Mouse (Mus musculus) embryo, embryonic 9.5 days (tissue): Measurements from ENCODE around the gene Rcor1.

Experiments used
- DNase-seq: peaks from one replicate; pipeline ENCODE4 v3.0.0-alpha.2; 2017; ENCODE audit errors: extremely low spot score

Gene Rcor1

DNA sequence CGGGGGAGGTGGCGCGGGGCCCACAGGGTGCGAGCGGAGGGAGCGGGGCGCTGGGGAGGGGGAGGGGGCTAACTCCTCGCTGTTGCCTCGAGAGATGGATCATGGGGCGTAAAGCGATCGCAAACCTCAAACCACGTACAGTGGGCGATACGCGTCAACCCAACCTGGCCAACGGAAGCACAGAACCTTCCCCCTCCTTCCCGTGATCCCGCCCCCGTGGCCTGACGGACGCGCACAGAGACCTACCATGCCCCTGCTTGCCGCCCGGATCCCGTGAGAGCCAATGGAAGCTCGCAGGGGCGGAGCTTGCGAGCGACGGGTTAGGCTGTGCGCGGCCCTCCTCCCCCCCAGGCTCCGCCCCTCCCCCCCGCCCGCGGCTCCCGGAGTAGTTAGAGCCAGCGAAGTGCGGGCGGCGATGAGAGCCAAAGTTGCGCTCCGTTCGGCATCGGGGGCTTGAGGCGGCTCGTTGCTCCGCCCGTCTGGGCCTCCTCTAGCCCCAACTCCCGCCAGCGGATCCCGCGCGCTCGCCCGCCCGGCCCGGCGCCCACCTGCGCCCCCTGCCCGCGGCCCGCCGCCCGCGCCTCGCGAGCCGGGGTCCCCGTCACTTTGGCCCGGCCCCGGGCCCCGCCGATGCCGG is at the start of gene Rcor1:
Rcor1 (plus strand) TSS at position 376 of the 637 bp plus-strand sequence.
- peak; percentile 99 for DNase-seq

GRCm38 (mm10) chr12:110989409-110989808 is 49.7 kb upstream of the Rcor1 start:
- no peak for DNase-seq

- no peak for DNase-seq
These were observed 48.7 kb upstream of the Rcor1 start for GRCm38 (mm10) chr12:110990500-110990899.

DNA sequence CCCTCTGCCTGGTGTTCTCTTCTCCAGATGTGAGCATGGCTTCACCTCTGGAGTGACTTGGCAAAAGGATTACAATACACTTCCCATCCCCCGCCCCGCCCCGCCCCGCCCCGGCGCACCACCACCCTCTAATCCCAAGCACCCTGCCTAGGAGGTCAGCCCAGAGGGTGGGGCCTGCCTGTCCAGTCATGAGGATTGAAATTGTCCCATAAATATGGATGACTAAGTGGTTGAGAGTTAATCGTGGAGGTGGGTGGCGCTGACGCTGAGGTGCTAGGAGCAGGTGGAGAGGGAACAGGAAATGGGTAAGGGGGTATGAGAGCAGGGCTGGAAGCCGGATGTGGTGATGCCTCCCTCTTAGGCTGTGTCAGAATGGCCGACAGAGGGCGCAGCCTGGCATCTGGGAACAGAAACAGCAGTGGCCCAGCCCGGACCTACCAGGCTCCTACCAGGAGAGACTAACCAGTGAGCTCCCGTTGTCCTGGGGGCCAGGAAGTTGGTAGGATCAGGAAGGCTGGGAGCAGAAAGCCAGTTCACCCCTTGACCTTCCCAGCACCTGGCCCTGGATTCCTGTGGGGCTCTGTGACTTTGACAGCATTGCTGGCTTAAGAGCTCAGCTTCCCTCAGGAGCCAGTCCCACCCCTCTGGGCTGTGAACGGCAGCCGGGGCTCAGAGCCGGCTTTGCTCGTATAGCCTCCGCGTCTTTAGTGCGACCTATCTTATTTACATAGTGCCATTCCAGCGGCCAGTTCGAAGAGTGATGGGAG is 47.6 kb upstream of the Rcor1 start:
- peak; percentile 88 for DNase-seq

DNA sequence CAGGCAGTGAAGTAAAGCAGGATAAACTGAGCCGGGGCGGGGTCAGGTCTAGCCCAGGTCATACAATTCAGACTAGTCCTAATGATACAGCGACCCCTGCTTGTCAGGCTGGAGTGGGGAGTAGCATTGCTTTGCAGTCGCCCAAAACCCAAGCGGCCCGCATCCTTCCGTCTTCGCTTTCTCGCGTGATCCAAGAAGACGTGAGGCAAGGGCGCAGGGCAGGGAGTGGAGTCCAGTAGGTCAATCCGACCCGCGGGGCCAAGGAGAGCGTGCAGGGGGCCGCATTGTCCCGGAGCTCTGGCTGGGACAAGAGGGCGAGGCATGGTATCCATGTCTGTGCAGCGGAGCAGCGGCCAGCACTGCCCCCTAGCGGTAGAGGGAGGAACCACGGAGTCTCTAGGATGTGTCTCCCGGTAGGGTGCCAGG is 47.0 kb upstream of the Rcor1 start:
- DNase-seq = peak; percentile 96

GRCm38 (mm10) chr12:110992771-110993170 is 46.4 kb upstream of the Rcor1 start:
- no peak for DNase-seq

DNA sequence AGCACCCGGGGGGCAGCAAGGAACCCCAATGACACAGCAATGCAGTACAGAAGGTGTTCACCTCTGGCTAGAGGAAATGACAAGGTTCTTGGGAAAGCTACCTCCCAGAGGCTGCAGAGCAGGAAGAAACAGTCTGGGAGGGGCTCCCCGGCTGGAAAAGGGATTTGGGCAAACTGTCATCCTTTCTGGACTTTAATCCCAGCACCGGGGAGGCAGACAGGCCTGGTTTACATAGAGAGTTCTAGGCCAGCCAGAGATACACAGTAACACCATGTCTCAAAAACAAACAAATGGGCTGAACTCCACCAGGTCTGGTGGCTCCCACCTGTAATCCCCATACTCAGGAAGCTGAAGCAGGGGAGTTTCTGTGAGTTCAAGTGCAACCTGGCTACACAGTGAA is 45.9 kb upstream of the Rcor1 start:
- no peak for DNase-seq

DNA sequence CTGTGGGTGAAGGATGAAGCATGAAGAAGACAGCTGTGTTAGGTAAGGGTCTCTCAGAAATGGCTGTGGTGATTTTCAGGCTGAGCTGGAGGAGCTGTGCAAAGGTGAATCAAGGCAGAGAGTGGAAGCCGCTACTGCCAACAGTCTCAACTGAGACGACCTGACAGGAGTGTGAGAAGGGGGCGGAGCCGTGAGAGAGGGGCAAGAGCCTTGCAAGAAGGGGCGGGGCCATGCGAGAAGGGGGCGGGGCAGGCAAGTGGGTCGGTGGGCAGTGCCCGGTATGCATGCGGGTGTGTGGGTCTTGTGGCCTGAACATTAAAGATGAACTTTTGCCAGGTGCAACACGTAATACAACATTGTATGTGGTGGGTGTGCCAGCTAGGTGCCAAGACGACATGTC is 44.5 kb upstream of the Rcor1 start:
- no peak for DNase-seq

GRCm38 (mm10) chr12:110998092-110998491 is 41.1 kb upstream of the Rcor1 start:
- no peak for DNase-seq

DNA sequence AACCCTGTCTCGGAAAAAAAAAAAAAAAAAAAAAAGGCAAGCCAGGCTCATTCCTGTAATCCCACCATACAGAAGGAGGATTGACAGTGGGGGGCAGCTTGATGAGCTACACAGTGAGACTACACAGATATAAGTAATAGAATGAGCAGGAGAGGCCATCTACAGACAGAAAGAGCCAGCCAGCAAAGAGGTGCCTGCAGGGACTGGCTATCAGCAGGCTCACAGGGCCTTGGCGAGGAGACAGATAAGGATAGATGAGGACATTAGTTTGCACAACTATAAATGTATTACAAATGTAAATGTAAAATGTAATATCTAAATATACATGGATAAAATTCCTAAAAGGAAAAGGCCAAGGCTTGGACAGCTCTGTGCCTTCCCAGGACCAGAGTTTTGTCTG is 39.3 kb upstream of the Rcor1 start:
- DNase-seq = no peak

- no peak for DNase-seq
These were observed 38.2 kb upstream of the Rcor1 start for GRCm38 (mm10) chr12:111000956-111001355.

DNA sequence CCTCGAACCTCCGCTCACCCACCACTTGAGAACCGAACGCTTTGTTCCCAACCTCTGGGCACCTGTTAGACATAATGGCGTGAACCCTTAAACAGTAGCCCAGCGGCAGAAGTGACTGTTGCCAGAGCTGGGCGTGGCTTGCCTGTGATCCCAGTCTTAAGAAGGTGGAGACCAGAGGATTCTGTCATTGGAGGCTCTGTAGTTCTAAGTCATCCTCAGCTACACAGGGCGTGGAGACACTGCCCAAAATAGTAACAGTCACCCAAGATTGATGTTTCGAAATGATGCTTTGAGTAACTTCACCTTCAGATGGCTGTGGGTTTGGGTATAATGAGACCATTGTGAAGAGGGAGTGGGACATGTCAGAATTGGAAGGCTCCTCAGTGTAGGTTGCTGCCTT is 35.0 kb upstream of the Rcor1 start:
- no peak for DNase-seq

DNA sequence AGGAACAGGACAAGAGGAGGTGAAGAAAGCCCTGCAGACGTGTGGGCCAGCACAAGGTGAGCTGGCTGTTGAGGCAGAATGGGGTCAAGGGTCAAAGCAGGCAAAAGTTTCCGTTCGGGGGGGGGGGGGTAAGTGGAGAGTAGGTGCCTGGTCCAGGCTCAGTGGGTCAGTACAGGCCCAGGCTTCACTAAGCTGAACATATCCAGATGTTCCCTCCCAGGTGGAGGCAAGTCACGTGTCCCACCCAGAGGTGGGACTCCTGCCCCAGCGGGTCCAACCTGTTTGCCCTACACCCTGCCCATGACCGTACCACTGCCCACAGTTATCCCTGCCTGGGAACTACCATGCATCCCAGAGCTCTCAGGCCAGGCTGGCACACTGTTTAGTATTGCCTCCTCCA is 33.3 kb upstream of the Rcor1 start:
- DNase-seq = no peak

DNA sequence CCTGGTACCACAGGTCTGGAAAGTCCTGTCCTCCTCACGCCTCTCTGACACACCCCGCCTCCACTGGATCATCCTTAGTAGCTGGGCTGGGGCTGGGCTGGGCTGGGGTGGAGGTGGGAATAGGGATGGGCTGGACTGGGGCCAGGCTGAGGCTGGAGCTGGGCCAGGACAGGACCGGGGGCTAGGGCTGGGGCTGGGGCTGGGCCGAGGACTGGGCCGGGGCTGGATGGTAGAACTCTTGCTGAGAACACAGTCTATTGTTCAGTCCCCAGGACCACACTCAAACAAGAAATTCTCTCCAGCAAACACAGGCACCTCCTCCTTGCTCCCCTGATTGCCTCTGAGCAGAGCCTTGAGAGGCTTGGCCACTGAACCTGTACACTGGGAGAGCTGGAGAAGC is 32.8 kb upstream of the Rcor1 start:
- DNase-seq = no peak

GRCm38 (mm10) chr12:111007134-111008103 is 31.7 kb upstream of the Rcor1 start:
- peak; percentile 41 for DNase-seq

DNA sequence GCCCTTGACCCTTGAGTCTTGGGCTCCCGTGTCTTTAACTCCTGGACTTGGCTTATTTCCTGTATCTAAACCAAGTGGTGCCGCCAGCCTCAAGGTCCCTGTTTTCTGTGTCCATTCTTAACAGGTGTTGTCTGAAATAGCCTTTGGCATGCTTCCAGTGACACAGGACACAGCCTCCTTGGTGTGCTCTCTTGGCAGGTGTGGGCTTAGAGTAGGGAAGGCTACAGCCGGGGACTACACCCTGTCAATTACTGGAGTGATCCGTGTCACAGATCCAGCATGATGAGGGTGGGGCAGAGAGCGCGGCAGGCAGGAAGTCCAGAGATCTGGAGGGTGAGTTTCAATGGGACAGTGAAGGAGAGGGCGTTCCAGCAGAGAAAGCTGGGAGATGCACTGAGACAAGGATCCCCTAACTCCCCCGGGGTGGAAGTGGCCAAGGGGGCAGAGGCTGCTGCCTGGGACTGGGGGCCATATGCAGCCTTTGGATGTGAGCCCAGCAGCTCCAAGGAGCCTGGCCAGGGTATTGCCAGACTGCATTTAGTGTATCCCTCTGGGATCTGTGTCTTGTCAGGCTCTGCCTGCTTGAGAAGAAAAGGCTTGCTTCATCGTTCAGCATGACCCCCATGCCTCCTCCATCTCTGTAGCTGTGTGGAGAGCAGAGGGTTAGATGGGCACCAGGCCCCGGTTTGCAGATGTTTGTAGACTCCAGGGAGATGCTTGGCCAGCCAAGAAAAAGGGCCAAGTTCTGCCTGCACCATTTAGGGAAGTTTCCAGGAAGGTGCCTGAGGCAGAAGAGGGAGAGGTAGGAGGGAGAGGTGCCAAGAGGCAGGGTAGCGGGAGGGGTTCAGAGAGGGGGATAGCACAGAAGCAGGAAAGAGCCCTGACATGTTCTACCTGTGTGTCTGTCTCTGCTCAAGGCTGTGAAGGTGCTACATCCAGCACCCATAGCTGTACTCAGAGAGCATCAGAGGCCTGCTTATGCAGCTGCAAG is 30.4 kb upstream of the Rcor1 start:
- no peak for DNase-seq

DNA sequence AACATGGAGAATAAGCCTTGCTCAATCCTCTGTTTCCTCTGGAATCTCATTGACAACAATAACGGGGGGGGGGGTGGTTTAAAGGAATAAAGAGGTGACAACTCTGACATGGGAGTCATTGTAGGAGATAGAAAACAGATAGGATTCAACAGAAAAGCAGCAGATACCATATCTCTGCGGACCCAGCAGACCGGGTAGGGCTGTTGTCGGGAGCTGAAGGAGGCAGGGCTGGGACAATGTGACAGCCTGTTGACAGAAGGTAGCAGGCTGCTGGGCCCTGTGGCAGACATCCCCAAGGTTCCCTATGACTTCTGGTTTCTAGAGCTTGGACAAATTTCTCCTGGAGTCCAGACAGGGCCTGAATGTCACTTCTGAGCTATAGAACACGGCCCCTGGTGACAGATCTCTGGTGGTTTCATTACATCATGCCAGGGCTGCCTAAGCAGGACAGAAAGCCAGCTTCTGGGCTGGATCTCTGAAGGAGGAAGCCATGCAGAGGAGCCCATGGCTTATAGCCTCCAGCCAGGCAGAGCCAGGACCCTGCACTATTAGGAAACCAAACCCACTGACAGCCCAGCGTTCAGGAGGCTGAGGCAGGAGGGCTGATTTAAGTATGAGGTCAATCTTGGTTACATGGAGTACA is 29.4 kb upstream of the Rcor1 start:
- no peak for DNase-seq

DNA sequence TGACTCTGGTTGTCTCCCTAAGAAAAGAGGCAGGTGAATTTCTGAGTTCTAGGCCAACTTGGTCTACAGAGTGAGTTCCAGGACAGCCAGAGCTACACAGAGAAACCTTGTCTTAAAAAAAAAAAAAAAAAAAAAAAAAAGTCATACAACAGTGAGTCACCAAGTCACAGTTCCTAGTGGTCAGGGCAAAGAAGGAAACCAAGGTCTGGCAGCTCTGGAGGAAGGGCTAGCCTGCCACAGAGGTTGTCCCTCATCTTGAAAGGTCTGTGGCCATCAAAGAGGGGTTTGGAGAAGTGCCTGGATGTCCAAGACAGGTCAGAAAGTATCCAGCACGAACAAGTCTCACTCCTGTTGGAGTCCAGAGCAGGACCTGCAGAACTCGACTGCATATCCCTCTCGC is 22.3 kb upstream of the Rcor1 start:
- DNase-seq = no peak

- no peak for DNase-seq
These were observed 21.1 kb upstream of the Rcor1 start for GRCm38 (mm10) chr12:111018068-111018467.

GRCm38 (mm10) chr12:111019086-111019485 is 20.1 kb upstream of the Rcor1 start:
- DNase-seq = no peak

GRCm38 (mm10) chr12:111021138-111021537 is 18.0 kb upstream of the Rcor1 start:
- no peak for DNase-seq
